Mouse (Mus musculus) gastrocnemius, adult 2 months (tissue): ENCODE results near the gene Rnls. TPM values are rescaled to one million over a fixed set of nuclear protein-coding genes. Genes with fewer than 3 reads are reported as not detected.

Source experiments
- DNase-seq: peaks from one replicate; pipeline ENCODE4 v3.0.0; 2022
- H3K27ac ChIP-seq: fragments of 200-600 bp; 2 replicates; pipeline ENCODE4 v1.8.1; 2022; ENCODE audit warnings: mild to moderate bottlenecking
- H3K4me3 ChIP-seq: fragments of 200-600 bp; 2 replicates; pipeline ENCODE4 v1.8.1; 2022; ENCODE audit warnings: mild to moderate bottlenecking, moderate library complexity
- CTCF ChIP-seq: fragments of 200-600 bp; IDR thresholded peaks from 2 replicates; pipeline ENCODE4 v1.8.1; 2022; ENCODE audit warnings: antibody characterized with exemption, mild to moderate bottlenecking, moderate library complexity
- intact Hi-C: fragments of 180-260 bp; cut with DNase I; formaldehyde crosslinking; loops from one replicate; pipeline ENCODE4 v1.15.1; 2025
- total RNA-seq, 2 experiments: library from RNA; stranded (reverse); gene quantifications; 2 replicates each; pipeline ENCODE4 v1.2.3; 2021

Gene Rnls
- total RNA-seq, 2 experiments from 2014 or later, result 8.3 to 13.0 TPM

DNA sequence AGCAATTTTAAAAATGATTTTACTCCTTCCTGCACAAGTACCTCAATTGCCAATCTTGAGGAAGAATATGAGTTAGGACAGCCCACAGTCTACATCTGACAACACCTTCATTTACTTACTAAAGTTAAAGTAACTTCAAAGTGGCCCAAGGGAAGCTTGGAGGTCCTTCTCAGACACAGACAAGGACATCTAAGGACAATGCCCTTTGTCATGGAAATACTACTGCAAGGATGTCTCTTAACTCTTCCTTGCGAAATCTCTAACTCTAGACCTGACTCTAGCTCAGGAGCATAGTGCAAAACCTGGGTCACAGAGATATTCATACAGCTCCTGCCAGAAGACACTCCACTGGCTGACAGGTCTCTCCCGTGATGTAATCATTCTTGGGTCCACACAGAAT, 147.9 kb downstream of the Rnls start:
- no peak overlapping the region for H3K4me3 ChIP-seq
- intact Hi-C loops, result no loop called here
- no peak for TF ChIP-seq CTCF
- H3K27ac ChIP-seq, result no peak overlapping the region
- no peak for DNase-seq

- H3K4me3 ChIP-seq, result no peak overlapping the region
- H3K27ac ChIP-seq, result no peak overlapping the region
- no peak for DNase-seq
- TF ChIP-seq CTCF, result no peak
- intact Hi-C loops, result no loop called here
Observed at GRCm38 (mm10) chr19:33240386-33240785, 151.7 kb downstream of the Rnls start.

DNA sequence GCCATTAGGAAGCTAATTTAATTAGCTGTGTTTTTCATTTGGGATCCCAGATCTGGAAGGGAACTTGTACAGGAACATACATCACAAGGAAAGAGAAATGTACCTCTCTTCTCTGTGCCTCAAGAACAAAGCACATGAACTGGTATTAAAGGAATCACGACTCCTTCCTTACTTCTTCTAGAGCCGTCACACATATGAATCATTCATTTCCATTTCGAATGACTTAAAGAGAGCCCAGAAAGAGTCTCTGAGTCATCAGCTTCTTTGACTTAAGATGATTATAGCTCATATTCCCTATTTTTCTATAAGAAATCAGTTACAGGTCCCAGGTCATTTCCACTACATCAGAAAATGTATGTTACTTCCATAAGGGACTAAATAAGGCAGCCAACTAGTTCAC, 159.2 kb downstream of the Rnls start:
- H3K27ac ChIP-seq, result no peak overlapping the region
- no peak overlapping the region for H3K4me3 ChIP-seq
- DNase-seq, result no peak
- TF ChIP-seq CTCF, result no peak
- intact Hi-C loops, result no loop called here

GRCm38 (mm10) chr19:33231303-33231702, 160.8 kb downstream of the Rnls start:
- DNase-seq, result no peak
- Histone ChIP-seq H3K4me3 (no peak overlapping the region), H3K27ac (no peak overlapping the region)
- TF ChIP-seq CTCF, result no peak
- intact Hi-C loops, result no loop called here

DNA sequence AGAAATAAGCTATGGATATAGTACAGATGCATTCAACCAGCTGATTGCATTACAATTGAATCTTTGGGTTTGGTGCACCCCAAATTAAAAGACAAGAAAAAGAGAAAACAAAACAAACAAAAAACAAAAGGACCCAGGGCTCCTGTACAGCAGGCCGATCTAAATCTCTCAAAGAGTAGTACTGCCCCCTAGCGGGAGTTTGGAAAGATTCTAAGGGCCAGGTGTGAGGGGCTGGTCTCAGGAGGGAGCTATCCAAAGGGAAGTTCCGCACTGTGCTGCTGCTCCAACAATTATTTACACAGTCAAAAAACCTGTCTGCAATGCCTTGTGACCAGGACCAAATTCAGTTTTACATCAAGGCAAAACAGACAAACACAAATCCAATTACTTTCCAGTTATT, 165.1 kb downstream of the Rnls start:
- TF ChIP-seq CTCF, result peak; percentile 92
- Histone ChIP-seq H3K4me3 (no peak overlapping the region), H3K27ac (no peak overlapping the region)
- intact Hi-C loops, result loop anchor here (1.0 to 10.0 kb wide), 5 partner anchors 140 to 512 kb away; partner anchors contain the start of gene Pten
- peak; percentile 59 for DNase-seq

DNA sequence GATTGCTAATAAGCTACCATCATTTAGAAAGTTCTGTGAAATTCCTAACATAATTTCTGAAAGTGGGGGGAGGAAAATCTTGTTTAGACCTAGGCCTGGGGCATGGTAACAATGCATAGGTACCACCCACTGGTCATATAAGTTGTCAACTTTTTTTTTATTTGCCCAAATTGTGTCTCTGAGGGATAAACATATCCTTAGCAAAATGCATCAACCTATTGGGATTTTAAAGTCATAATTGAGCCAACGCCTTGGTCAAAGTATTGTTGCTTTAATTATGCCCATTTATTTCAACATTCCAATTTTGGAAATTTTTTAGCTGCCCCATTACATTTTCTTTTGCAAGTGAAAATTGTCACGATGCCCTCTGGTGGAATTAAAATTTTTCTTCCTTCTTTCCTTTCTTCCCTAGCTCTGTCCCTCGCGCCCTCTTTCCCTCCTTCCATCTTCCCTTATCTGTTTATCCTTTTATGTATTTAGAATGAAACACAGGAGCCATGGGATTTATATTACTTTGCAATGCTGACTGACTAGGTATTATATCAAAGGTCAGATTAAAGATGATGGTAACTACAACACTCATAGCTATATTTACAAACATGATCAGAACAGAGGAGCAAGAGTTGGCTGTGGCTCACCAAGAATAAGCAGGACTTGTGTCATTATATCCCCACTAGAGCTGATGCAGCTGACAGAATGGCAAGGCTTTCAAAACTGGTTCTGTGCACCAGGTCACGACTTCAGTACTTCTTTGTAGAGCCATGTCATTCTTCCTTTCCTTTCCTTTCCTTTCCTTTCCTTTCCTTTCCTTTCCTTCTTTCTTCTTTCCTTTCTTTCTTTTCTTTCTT, 166.0 kb downstream of the Rnls start:
- Histone ChIP-seq H3K27ac (no peak overlapping the region), H3K4me3 (no peak overlapping the region)
- no peak for DNase-seq
- intact Hi-C loops, result loop anchor here (5.0 to 10.0 kb wide), 4 partner anchors 141 to 471 kb away; partner anchors contain the start of gene Pten
- TF ChIP-seq CTCF, result peak; percentile 41; the same call in 1 of the 2 replicates

- intact Hi-C loops, result loop anchor here (5.0 to 10.0 kb wide), 4 partner anchors 142 to 470 kb away; partner anchors contain the start of gene Pten
- H3K27ac ChIP-seq, result peak overlapping the region; percentile 67; the same call in 1 of the 2 replicates
- no peak overlapping the region for H3K4me3 ChIP-seq
- no peak for TF ChIP-seq CTCF
- no peak for DNase-seq
Observed at GRCm38 (mm10) chr19:33225002-33225376, 167.1 kb downstream of the Rnls start.

GRCm38 (mm10) chr19:33224181-33225001, 167.7 kb downstream of the Rnls start:
- intact Hi-C loops, result loop anchor here (5.0 to 10.0 kb wide), 4 partner anchors 143 to 470 kb away; partner anchors contain the start of gene Pten
- H3K27ac ChIP-seq, result peak overlapping the region; percentile 67

DNA sequence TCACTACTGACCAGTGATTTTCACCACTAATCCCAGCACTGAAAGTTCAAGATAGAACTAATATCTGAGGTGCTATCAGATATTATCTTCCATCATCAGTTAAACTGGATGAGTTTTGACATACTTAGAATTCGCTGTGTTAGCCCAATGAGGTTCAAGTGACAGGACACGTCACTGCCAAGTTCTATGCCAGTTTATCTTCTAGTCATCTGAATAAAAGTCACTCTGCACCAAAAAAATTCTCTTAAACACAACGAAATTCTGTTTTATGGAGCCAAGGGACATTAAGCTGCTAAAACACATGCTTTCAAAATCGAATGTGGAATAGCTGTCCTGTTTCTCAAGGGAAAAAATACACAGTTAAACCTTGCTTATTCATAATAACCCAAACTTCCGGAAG, 168.3 kb downstream of the Rnls start:
- TF ChIP-seq CTCF, result no peak
- DNase-seq, result no peak
- H3K4me3 ChIP-seq, result peak overlapping the region; percentile 32
- intact Hi-C loops, result loop anchor here (10.0 kb wide), 2 partner anchors 339 to 469 kb away; partner anchors contain the start of gene Pten
- H3K27ac ChIP-seq, result peak overlapping the region; percentile 67

More at GRCm38 (mm10) chr19:33224181-33225001, 167.7 kb downstream of the Rnls start:
- peak; percentile 39 for DNase-seq
- no peak for TF ChIP-seq CTCF
- H3K4me3 ChIP-seq, result peak overlapping the region; percentile 32

DNA sequence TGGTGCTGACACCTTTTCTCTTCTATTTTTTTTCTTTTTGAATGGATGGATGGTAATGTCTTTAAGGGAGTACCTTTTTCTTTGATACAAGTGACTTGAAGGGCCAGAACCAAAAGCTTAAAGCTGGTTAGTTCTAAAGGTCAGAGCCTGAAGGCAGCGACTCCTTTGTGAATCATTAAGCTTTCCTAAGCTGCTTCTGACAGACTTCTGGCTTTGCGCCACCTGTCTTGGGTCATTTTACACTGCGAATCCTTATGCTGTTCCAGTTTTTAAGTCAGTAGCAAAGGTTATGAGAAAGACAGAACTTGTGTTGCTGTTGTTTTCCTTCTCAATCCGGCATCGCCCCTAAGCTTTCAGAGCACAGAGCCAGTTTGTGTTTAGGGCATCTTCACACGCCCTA, 168.8 kb downstream of the Rnls start:
- intact Hi-C loops, result loop anchor here (10.0 kb wide), 2 partner anchors 338 to 468 kb away; partner anchors contain the start of gene Pten
- peak; percentile 58 for DNase-seq
- peak overlapping the region; percentile 67 for H3K27ac ChIP-seq
- no peak for TF ChIP-seq CTCF
- H3K4me3 ChIP-seq, result peak overlapping the region; percentile 13

- Histone ChIP-seq H3K4me3 (no peak overlapping the region), H3K27ac (peak overlapping the region; percentile 50)
- no peak for TF ChIP-seq CTCF
- intact Hi-C loops, result loop anchor here (10.0 kb wide), 2 partner anchors 338 to 468 kb away; partner anchors contain the start of gene Pten
- no peak for DNase-seq
Observed at GRCm38 (mm10) chr19:33222595-33223223, 169.4 kb downstream of the Rnls start.

GRCm38 (mm10) chr19:33217791-33218300, 174.2 kb downstream of the Rnls start:
- intact Hi-C loops, result no loop called here
- H3K4me3 ChIP-seq, result no peak overlapping the region
- TF ChIP-seq CTCF, result no peak
- DNase-seq, result peak; percentile 26
- H3K27ac ChIP-seq, result no peak overlapping the region
